Mouse (Mus musculus) midbrain, embryonic 12.5 days (tissue): Measurements from ENCODE around the gene Iqub. TPM values are rescaled to one million over a fixed set of nuclear protein-coding genes. Genes with fewer than 3 reads are reported as not detected.

ENCODE experiments used
- ATAC-seq: fragments of 200-750 bp; cut with Nextera tagmentation; 2 replicates; pipeline ENCODE4 v1.8.0; 2017; ENCODE audit warnings: low read depth, moderate TSS enrichment, moderate library complexity; ENCODE audit not compliant: low FRiP score
- H3K27ac ChIP-seq: fragments of 300-500 bp; sonication (generic); replicated peaks from 2 replicates; pipeline ENCODE4 v1.5.1; 2016; ENCODE audit warnings: mild to moderate bottlenecking
- H3K27me3 ChIP-seq: fragments of 300-500 bp; sonication (generic); 2 replicates; pipeline ENCODE4 v1.6.1; 2016; ENCODE audit warnings: mild to moderate bottlenecking
- H3K36me3 ChIP-seq: fragments of 300-500 bp; sonication (generic); 2 replicates; pipeline ENCODE4 v1.6.1; 2016
- H3K4me1 ChIP-seq: fragments of 300-500 bp; sonication (generic); 2 replicates; pipeline ENCODE4 v1.6.1; 2016
- H3K4me2 ChIP-seq: fragments of 300-500 bp; sonication (generic); replicated peaks from 2 replicates; pipeline ENCODE4 v1.6.1; 2016; ENCODE audit warnings: mild to moderate bottlenecking, moderate library complexity
- H3K4me3 ChIP-seq: fragments of 300-500 bp; sonication (generic); 2 replicates; pipeline ENCODE4 v1.5.1; 2016; ENCODE audit warnings: mild to moderate bottlenecking
- H3K9ac ChIP-seq: fragments of 300-500 bp; sonication (generic); replicated peaks from 2 replicates; pipeline ENCODE4 v1.6.1; 2016; ENCODE audit warnings: mild to moderate bottlenecking, moderate library complexity
- H3K9me3 ChIP-seq: fragments of 300-500 bp; sonication (generic); 2 replicates; pipeline ENCODE4 v1.6.1; 2016; ENCODE audit warnings: mild to moderate bottlenecking
- WGBS: fragments of 180-500 bp; shearing (Covaris S2); methylation state at CpG from one replicate; pipeline ENCODE4 v1.1.7; 2016; 5-methylcytosine and 5-hydroxymethylcytosine counted together
- polyA plus RNA-seq: library from polyadenylated mRNA; unstranded; fragments of >200 nt; fragmentation: Nextera tagmentation; extraction: Ambion mirVana; gene quantifications from 2 replicates; pipeline ENCODE4 v1.2.1, GENCODE M21; 2016

Gene Iqub
- polyA plus RNA-seq, 1 experiment from 2014 or later, result 0.06 TPM

GRCm38 (mm10) chr6:24530711-24531420 is 16.0 kb upstream of the Iqub start:
- no peak overlapping the region for H3K4me3 ChIP-seq
- no peaks in the 10 kb centered on the region for H3K36me3 ChIP-seq
- no peaks in the 10 kb centered on the region for H3K9me3 ChIP-seq
- no peak overlapping the region for H3K27ac ChIP-seq
- no peak overlapping the region for H3K9ac ChIP-seq
- no peak for ATAC-seq
- H3K4me2 ChIP-seq, result peak overlapping the region; percentile 29
- 63% methylated on average over 11 of the region's 11 CpGs for WGBS
- no peaks in the 10 kb centered on the region for H3K27me3 ChIP-seq
- peaks cover 15% of the 10 kb centered on the region for H3K4me1 ChIP-seq

GRCm38 (mm10) chr6:24530166-24530565 is 15.3 kb upstream of the Iqub start:
- WGBS, result 27% methylated on average over 4 of the region's 4 CpGs
- ATAC-seq, result no peak
- no peaks in the 10 kb centered on the region for H3K36me3 ChIP-seq
- H3K4me1 ChIP-seq, result peaks cover 18% of the 10 kb centered on the region
- H3K27me3 ChIP-seq, result no peaks in the 10 kb centered on the region
- H3K9ac ChIP-seq, result no peak overlapping the region
- no peak overlapping the region for H3K27ac ChIP-seq
- no peaks in the 10 kb centered on the region for H3K9me3 ChIP-seq
- H3K4me2 ChIP-seq, result peak overlapping the region; percentile 29
- H3K4me3 ChIP-seq, result no peak overlapping the region

DNA sequence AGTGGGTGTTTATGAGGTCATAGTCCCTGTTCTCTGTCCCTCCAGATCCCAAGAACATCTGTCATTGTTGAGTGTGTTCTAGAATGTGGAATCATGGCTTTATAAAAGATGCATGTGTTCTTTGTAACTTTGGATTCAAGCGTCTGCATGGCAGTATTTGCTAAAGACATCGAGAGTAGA is 13.1 kb upstream of the Iqub start, which contains the start of gene Asb15:
Gene Asb15, plus strand, starts transcription at position 81 of the 180 bp plus-strand sequence.
- Histone ChIP-seq H3K4me2 (peak within 1 kb of the TSS; percentile 78), H3K9me3 (no peaks in the 10 kb centered on the region), H3K27ac (0 out of 2 replicates have a peak within 1 kb of the TSS, but pooled peaks have one; percentile 10), H3K36me3 (no peaks in the 10 kb centered on the region), H3K27me3 (no peaks in the 10 kb centered on the region), H3K4me1 (peaks cover 18% of the 10 kb centered on the region), H3K9ac (peak within 1 kb of the TSS; percentile 71), H3K4me3 (peak within 1 kb of the TSS; percentile 84)
- no peak for ATAC-seq
- 55% methylated on average over 2 of the region's 2 CpGs for WGBS

- peak within 1 kb of the TSS; percentile 84 for H3K4me3 ChIP-seq
- WGBS, result under 1% methylated on average over 53 of the region's 53 CpGs
- 0 out of 2 replicates have a peak within 1 kb of the TSS, but pooled peaks have one; percentile 10 for H3K27ac ChIP-seq
- H3K36me3 ChIP-seq, result no peaks in the 10 kb centered on the region; the same call in 1 of the 2 replicates
- peak within 1 kb of the TSS; percentile 71 for H3K9ac ChIP-seq
- H3K4me1 ChIP-seq, result peaks cover 18% of the 10 kb centered on the region
- no peaks in the 10 kb centered on the region for H3K9me3 ChIP-seq
- H3K27me3 ChIP-seq, result no peaks in the 10 kb centered on the region
- peak within 1 kb of the TSS; percentile 78 for H3K4me2 ChIP-seq
- ATAC-seq, result peak; percentile 98
These were observed 12.5 kb upstream of the Iqub start, which contains the start of gene Ndufa5 for GRCm38 (mm10) chr6:24527155-24528063. Ndufa5 (minus strand) TSS chr6:24528013.

- no peak overlapping the region for H3K9ac ChIP-seq
- H3K27ac ChIP-seq, result no peak overlapping the region
- H3K9me3 ChIP-seq, result no peaks in the 10 kb centered on the region
- 91% methylated on average over 3 of the region's 3 CpGs for WGBS
- H3K27me3 ChIP-seq, result no peaks in the 10 kb centered on the region
- H3K4me1 ChIP-seq, result peaks cover 18% of the 10 kb centered on the region
- no peak for ATAC-seq
- H3K4me2 ChIP-seq, result no peak overlapping the region
- H3K4me3 ChIP-seq, result no peak overlapping the region
- H3K36me3 ChIP-seq, result peaks cover 2% of the 10 kb centered on the region
These were observed 10.8 kb upstream of the Iqub start for GRCm38 (mm10) chr6:24525705-24526104.

DNA sequence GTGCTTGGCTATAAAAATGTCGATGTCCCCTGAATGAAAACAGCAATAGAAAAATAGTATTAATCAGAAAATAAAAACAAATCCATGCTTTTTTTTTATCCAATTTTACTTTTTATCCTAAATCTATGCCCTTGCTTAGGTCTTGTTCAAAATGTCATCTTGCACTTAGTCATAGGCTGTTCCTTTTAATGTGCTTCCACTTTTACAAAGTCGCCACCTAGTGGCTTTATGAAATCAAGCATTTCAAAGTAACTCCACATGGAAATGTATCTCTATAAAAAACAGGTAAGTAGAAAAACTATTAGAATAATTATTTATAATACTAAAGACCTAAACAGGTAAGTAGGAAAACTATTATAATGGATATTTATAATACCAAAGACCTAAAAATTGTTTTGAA is 1.3 kb upstream of the Iqub start:
- no peaks in the 10 kb centered on the region for H3K27me3 ChIP-seq
- 45% methylated on average over 2 of the region's 2 CpGs for WGBS
- peaks cover 9% of the 10 kb centered on the region for H3K4me1 ChIP-seq
- H3K9me3 ChIP-seq, result no peaks in the 10 kb centered on the region
- no peak overlapping the region for H3K4me3 ChIP-seq
- peaks cover 14% of the 10 kb centered on the region for H3K36me3 ChIP-seq
- H3K9ac ChIP-seq, result no peak overlapping the region
- no peak overlapping the region for H3K27ac ChIP-seq
- H3K4me2 ChIP-seq, result no peak overlapping the region
- peak; percentile 45; the same call in 1 of the 2 replicates for ATAC-seq

- Histone ChIP-seq H3K27ac (no peak overlapping the region), H3K9ac (no peak overlapping the region), H3K9me3 (no peaks in the 10 kb centered on the region), H3K4me1 (no peaks in the 10 kb centered on the region), H3K4me3 (no peak overlapping the region), H3K4me2 (no peak overlapping the region), H3K36me3 (no peaks in the 10 kb centered on the region), H3K27me3 (no peaks in the 10 kb centered on the region)
- WGBS, result 88% methylated on average over 2 of the region's 2 CpGs
- no peak for ATAC-seq
These were observed 10.7 kb downstream of the Iqub start for GRCm38 (mm10) chr6:24504141-24504540.

- Histone ChIP-seq H3K27ac (no peak overlapping the region), H3K4me3 (no peak overlapping the region), H3K9me3 (no peaks in the 10 kb centered on the region), H3K27me3 (no peaks in the 10 kb centered on the region), H3K36me3 (no peaks in the 10 kb centered on the region), H3K9ac (no peak overlapping the region), H3K4me1 (no peaks in the 10 kb centered on the region), H3K4me2 (no peak overlapping the region)
- no peak for ATAC-seq
- WGBS, result 6% methylated on average over 1 of the region's 1 CpGs
These were observed 24.5 kb downstream of the Iqub start for GRCm38 (mm10) chr6:24490341-24490740.

- no peak overlapping the region for H3K4me3 ChIP-seq
- no peak overlapping the region for H3K27ac ChIP-seq
- no peak for ATAC-seq
- no peaks in the 10 kb centered on the region for H3K36me3 ChIP-seq
- WGBS, result 80% methylated on average over 5 of the region's 5 CpGs
- no peaks in the 10 kb centered on the region for H3K9me3 ChIP-seq
- H3K27me3 ChIP-seq, result no peaks in the 10 kb centered on the region
- H3K9ac ChIP-seq, result no peak overlapping the region
- H3K4me2 ChIP-seq, result no peak overlapping the region
- no peaks in the 10 kb centered on the region for H3K4me1 ChIP-seq
These were observed 28.3 kb downstream of the Iqub start for GRCm38 (mm10) chr6:24486530-24486929.

- Histone ChIP-seq H3K4me1 (peaks cover 8% of the 10 kb centered on the region; the same call in 1 of the 2 replicates), H3K36me3 (no peaks in the 10 kb centered on the region), H3K9me3 (no peaks in the 10 kb centered on the region), H3K27ac (no peak overlapping the region; the same call in 1 of the 2 replicates), H3K9ac (no peak overlapping the region), H3K4me2 (no peak overlapping the region), H3K4me3 (no peak overlapping the region), H3K27me3 (no peaks in the 10 kb centered on the region)
- peak; percentile 79 for ATAC-seq
- 10% methylated on average over 1 of the region's 1 CpGs for WGBS
These were observed 44.2 kb downstream of the Iqub start for GRCm38 (mm10) chr6:24470571-24471132.

- 62% methylated on average over 2 of the region's 2 CpGs for WGBS
- Histone ChIP-seq H3K27me3 (no peaks in the 10 kb centered on the region), H3K36me3 (no peaks in the 10 kb centered on the region), H3K9me3 (no peaks in the 10 kb centered on the region), H3K9ac (no peak overlapping the region), H3K27ac (no peak overlapping the region; the same call in 1 of the 2 replicates), H3K4me2 (no peak overlapping the region), H3K4me1 (peaks cover 8% of the 10 kb centered on the region; the same call in 1 of the 2 replicates), H3K4me3 (no peak overlapping the region)
- ATAC-seq, result no peak
These were observed 44.7 kb downstream of the Iqub start for GRCm38 (mm10) chr6:24470135-24470534.

DNA sequence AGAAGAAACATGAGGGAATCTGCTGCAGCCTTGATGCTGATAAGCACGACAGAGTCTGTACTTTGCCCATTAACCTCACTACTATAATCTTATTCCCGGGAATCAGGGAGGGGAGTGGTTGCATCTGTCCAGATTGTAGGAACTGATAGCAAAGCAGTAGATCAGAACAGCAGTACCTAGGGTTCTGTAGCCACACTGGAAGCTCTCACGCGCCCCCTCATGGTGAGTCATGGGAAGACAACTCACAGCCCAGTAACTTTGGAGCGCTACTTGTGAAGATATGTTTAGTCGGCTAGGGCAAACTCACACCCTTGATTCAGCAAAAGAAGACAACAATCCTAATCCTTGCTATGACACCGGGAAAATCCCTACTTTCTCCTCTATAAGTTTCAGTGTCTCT is 58.8 kb downstream of the Iqub start:
- H3K9ac ChIP-seq, result no peak overlapping the region
- WGBS, result 55% methylated on average over 7 of the region's 7 CpGs

More for the DNA sequence above, 58.8 kb downstream of the Iqub start:
- Histone ChIP-seq H3K4me1 (no peaks in the 10 kb centered on the region), H3K9me3 (no peaks in the 10 kb centered on the region), H3K27me3 (no peaks in the 10 kb centered on the region), H3K4me3 (no peak overlapping the region), H3K4me2 (no peak overlapping the region), H3K27ac (no peak overlapping the region), H3K36me3 (no peaks in the 10 kb centered on the region)
- ATAC-seq, result no peak
